Mouse (Mus musculus) lung, postnatal 0 days (tissue): ENCODE data around the gene AC134908.4.

Experiments used
- CTCF ChIP-seq: IDR thresholded peaks from 2 replicates; pipeline ENCODE4 v1.5.1; 2016; ENCODE audit warnings: antibody characterized with exemption, mild to moderate bottlenecking
- EP300 ChIP-seq: IDR thresholded peaks from 2 replicates; pipeline ENCODE4 v1.6.1; 2016; ENCODE audit warnings: antibody characterized with exemption, mild to moderate bottlenecking, control low read depth

DNA sequence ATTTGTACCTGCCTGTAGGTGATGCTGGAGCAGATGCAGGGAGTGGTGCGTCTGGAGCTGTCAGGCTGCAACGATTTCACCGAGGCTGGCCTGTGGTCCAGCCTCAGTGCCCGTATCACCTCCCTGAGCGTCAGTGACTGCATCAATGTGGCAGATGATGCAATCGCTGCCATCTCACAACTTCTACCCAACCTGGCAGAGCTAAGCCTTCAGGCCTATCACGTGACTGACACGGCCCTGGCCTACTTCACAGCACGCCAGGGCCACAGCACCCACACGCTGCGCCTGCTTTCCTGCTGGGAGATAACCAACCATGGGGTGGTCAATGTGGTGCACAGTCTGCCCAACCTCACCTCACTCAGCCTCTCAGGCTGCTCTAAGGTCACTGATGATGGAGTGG is 22.2 kb upstream of the AC134908.4 start:
- TF ChIP-seq EP300 (no peak), CTCF (no peak)
